Mouse (Mus musculus): ENCODE results near the gene B2m. TPM values are rescaled to one million over a fixed set of nuclear protein-coding genes. Genes with fewer than 3 reads are reported as not detected.

The B2m gene
- total RNA-seq, 2 experiments from 2014 or later = 168 to 182 TPM

DNA sequence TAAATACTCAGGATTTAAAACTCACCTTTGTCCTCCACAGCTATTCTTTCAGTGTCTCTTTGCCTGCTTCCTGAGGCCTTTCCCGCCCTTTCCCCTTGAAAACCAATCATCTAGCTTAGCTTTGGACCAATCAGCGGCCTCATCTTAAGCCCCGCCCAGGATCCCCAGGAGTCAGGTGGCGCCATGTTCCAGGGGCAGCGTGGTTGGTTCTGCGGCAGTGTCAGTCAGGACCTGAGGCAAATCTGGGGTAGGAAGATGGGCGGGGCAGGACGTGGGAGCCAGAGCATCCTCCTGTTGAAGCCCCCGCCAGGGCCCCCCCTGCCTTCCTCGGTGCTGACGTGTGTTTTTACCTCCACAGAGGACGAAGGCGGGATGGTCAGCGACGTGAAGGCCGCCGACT lies 38.6 kb downstream of the B2m start, which contains the start of the genes Patl2 and Terb2:
TSS of gene Patl2 (minus strand) at position 84 of the 400 bp plus-strand sequence.
TSS of gene Terb2 (plus strand) at position 167 of the 400 bp plus-strand sequence.
- no peak for DNase-seq (ENCODE audit: low spot score in 2 of 2)

GRCm38 (mm10) chr2:122186751-122187150 lies 39.3 kb downstream of the B2m start:
- no peak for DNase-seq (ENCODE audit: low spot score in 2 of 2)

DNA sequence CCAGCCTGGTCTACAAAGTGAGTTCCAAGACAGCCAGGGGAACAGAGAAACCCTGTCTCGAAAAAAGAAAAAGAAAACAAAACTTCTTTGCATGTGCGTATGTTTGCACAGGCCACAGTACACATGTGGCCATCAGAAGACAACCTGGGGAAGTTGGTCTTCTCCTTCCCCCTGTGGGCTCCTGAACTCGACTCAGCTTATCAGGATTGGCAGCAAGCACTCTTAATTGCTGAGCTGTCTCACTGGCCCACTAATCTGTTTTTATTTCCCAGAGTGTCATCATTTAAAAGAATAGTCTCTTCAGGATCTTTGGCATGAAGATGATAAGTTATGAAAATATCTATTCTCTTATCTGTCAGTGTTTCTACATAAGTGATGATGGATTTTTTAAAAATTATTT lies 44.4 kb downstream of the B2m start:
- DNase-seq (ENCODE audit: low spot score in 2 of 2) = no peak

DNA sequence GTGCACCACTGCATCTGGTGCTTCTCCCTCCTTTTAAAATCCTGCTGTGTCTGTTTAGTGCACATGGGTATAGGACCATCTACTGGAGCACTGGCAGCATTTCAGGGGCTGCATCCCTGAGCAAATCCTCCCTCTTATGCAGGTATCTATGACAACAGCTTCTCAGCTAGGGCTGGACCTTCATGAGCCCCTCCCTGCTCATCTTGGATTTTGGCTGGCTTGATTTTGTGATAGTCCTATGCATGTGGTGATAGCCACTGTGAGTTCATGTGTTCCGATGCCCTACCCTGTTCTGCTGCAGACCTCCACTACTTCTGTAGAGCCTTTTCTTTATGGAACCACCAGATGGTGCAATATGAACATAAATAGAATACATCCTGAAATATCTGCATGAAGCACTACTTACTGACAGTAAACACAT lies 47.0 kb downstream of the B2m start:
- no peak for DNase-seq (ENCODE audit: low spot score in 2 of 2)

GRCm38 (mm10) chr2:122201501-122201900 lies 54.0 kb downstream of the B2m start:
- DNase-seq (ENCODE audit: low spot score in 2 of 2) = no peak

Other genes with a start within 250 kb of the B2m start
- 10 to 100 TPM; 32.8 to 39.0 TPM for gene Ctdspl2, start 191.7 kb upstream of the B2m start, total RNA-seq (2021)
- gene Mageb3, start 191.6 kb upstream of the B2m start, total RNA-seq (2021) = under 1 TPM; 0.21 to 0.27 TPM
- gene Eif3j1, start 119.1 kb upstream of the B2m start, total RNA-seq (2021) = 10 to 100 TPM; 16.4 to 18.9 TPM
- 10 to 100 TPM; 11.4 to 12.8 TPM for gene Spg11, start 29.3 kb upstream of the B2m start, total RNA-seq (2021)
- gene Trim69, start 13.0 kb downstream of the B2m start, total RNA-seq (2021) = not detected
- not detected for gene Patl2, start 38.5 kb downstream of the B2m start, total RNA-seq (2021)
- not detected for gene Terb2, start 38.6 kb downstream of the B2m start, total RNA-seq (2021)
- 10 to 100 TPM; 10.6 to 16.4 TPM for gene Sord, start 87.1 kb downstream of the B2m start, total RNA-seq (2021)
- gene Duox2, start 150.8 kb downstream of the B2m start, total RNA-seq (2021) = under 1 TPM; 0.34 to 0.86 TPM
- gene Duoxa2, start 151.2 kb downstream of the B2m start, total RNA-seq (2021) = not detected
- gene Duoxa1, start 166.0 kb downstream of the B2m start, total RNA-seq (2021) = 1 to 10 TPM; 1.2 TPM
- gene Duox1, start 168.0 kb downstream of the B2m start, total RNA-seq (2021) = under 1 TPM; 0.37 to 0.49 TPM
- 10 to 100 TPM; 11.9 to 12.2 TPM for gene Shf, start 221.5 kb downstream of the B2m start, total RNA-seq (2021)

Data from gastrocnemius, postnatal 4 days (tissue).